Mouse (Mus musculus): ENCODE data around the gene Themis2. TPM values are rescaled to one million over a fixed set of nuclear protein-coding genes. Genes with fewer than 3 reads are reported as not detected.

Themis2 gene
- polyA plus RNA-seq (2012; ENCODE audit: low replicate concordance): 98.8 and 232 TPM in 2 replicates

DNA sequence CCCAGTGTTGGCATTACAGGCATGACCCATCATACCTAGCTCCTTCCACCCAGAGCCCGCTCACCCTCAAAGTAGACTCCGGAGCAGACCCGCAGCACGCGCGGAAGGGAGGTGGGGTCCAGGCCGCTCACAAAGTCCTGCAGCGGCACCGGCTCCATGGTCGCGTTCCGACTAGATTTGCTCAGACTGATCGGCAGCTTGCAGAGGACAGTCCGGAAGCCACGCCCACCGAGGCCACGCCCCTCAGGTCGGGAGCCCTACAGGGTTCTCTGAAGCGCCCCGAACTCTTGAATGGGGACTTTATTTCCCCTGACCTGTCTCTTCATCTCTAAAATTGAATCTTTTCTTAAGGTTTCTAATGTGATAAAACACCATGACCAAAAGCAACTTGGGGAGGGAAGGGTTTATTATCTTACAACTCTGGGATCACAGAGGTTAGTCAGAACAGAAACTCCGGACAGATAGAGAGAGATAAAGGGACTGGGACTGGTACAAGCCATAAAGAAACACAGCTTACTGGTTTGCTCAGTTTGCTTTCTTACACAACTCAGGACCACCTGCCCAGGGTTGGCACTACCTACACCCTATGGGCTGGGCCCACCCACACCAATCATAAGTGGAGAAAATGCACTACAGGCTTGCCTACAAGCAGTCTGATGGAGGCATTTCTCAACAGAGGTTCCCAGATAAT lies at the start of gene Themis2:
Gene Themis2 (minus strand): TSS at position 192 of the 691 bp plus-strand sequence.

DNA sequence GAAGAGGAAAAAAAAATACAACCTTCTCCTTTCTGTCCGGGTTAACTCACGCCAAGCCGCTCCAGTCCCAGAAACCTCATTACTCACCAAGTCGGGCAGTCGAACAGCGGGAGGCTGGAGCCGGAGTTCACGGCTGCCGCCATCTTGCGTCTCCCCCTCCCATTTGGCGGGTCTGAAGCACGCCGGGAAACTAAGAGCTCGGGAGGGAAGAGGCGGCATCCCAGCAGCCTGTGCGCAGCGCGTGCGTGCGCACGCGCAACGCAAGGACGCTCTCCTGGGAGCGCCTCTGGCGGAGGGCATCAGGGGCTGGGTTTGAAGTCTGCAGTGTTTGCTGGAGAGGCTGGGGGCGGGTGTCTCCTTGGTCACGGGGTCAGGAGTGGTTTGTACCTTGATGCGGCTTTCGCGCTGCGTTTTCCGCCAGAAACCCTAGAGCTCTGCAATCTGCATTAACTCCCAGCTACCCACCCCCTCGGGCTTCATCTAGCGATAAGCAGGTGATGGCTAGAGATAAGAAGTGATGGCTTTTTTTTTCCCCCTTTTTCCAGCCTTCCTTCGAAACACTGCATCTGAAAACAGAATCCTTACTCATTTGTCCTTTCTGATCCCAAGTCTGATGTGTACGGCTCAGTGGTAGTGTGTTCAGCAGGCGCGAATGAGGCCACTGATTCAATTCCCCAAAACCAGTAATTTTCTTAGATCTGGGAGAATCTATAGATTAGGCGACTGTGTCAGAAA lies 47.0 kb upstream of the Themis2 start, which contains the start of gene Ppp1r8:
Gene Ppp1r8 (minus strand): TSS at position 200 of the 735 bp plus-strand sequence.

DNA sequence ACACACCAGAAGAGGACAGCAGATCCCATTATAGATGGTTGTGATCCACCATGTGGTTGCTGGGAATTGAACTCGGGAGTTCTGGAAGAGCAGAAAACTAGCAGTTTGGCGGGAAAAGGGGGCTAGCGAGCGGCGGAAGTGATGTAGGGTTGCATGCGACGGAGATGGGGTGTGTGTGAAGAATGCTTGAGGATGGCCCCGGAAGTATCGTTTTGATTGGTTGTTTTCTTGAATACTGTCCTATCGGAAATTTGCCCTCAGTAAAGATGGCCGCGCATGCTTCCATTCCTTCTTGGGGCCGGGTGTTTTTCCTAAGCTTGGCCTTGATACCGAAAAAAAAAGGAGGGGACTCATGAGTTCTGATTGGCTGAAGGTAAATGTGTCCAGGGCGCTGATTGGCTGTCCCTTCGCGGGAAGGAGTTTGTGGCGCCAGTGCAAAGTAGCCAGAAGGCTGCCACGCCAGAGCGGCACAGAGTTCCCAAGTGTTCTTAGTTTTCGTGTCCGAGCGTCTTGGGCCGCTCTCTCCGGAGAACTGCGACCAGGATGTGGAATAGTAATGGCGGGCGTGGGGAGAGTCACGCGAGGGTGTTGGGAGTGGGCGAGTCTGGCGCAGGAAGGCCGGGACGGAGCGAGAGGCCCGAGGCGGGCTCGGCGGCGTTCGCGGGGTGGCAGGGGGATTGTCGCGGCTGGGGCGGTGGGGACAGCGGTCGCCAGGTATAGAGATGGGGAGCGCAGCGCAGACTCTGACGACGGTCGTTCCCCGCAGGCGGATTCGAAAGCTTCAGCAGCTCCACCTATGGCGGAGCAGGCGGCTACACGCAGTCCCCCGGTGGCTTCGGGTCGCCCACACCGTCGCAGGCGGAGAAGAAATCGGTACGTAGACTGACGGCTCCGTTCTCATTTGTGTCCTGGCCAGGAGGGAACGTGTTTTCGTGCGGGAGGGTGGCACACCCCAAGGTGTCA lies 28.0 kb downstream of the Themis2 start, which contains the start of gene Rpa2:
Gene Rpa2 (plus strand): TSS at position 419 of the 963 bp plus-strand sequence.

DNA sequence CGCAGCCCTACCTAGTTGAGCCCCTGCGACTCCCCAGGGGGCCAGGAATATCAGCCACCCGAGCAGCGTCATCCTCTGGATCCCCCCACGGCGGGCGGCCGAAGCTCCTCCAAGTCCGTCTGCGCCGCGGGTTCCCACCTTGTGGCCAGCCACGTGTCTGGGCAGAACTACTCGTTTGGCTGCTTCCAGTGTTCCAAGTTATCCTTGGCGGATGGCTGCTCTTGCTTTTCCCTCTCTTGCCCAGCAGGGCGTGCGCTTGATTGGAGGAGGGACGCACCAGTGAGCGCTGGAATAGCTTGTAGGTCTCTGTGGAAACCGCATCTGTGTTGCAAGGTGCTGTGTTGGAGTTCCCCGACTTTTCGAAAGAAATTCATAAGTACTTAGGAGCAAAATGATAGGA lies 39.2 kb downstream of the Themis2 start, which contains the start of gene Smpdl3b:
Gene Smpdl3b (minus strand): TSS at position 279 of the 400 bp plus-strand sequence.

DNA sequence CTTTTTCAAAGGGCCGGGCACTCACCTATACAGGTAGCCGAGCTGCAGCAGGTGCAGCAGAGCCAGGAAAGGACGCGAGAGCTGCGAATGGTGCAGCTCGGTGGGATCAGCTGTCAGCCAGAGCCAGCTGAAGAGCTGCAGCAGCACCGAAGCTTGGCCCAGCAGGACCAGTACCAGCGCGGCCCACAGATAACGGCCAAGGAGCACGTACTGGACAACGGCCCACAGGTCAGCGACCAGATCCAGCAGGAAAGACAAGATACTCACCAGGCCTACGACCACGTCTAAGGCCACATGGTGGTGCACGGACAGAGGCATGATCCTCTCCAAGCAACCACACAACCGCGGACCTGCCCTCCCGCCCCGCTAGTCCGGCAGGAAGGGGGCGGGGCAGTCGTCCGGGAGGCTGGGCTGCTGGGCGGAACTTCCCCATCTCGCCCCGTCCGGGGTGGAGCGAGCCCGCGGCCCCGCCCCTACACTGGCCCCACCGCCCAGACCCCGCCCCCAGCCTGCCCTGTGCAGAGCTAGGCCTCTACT lies 64.0 kb downstream of the Themis2 start, which contains the start of gene Xkr8:
Gene Xkr8 (minus strand): TSS at position 399 of the 537 bp plus-strand sequence.

Other genes with a start within 250 kb of the Themis2 start
- 3.8 and 6.1 TPM in 2 replicates for gene Ptafr, start 232.3 kb downstream of the Themis2 start, polyA plus RNA-seq (2012; ENCODE audit: low replicate concordance)
- 4.0 and 4.3 TPM in 2 replicates for gene Eya3, start 157.4 kb downstream of the Themis2 start, polyA plus RNA-seq (2012; ENCODE audit: low replicate concordance)
- 0.53 and 0.90 TPM in 2 replicates for gene Xkr8, start 63.8 kb downstream of the Themis2 start, polyA plus RNA-seq (2012; ENCODE audit: low replicate concordance)
- gene Smpdl3b, start 39.1 kb downstream of the Themis2 start, polyA plus RNA-seq (2012; ENCODE audit: low replicate concordance): 2.0 and 7.2 TPM in 2 replicates
- 11.9 and 27.3 TPM in 2 replicates for gene Rpa2, start 28.1 kb downstream of the Themis2 start, polyA plus RNA-seq (2012; ENCODE audit: low replicate concordance)
- gene Ppp1r8, start 46.8 kb upstream of the Themis2 start, polyA plus RNA-seq (2012; ENCODE audit: low replicate concordance): 14.9 and 31.2 TPM in 2 replicates
- gene Stx12, start 88.1 kb upstream of the Themis2 start, polyA plus RNA-seq (2012; ENCODE audit: low replicate concordance): 6.6 and 9.4 TPM in 2 replicates
- 3.5 and 16.4 TPM in 2 replicates for gene Fam76a, start 126.2 kb upstream of the Themis2 start, polyA plus RNA-seq (2012; ENCODE audit: low replicate concordance)
- gene Fgr, start 177.7 kb upstream of the Themis2 start, polyA plus RNA-seq (2012; ENCODE audit: low replicate concordance): 30.6 and 44.0 TPM in 2 replicates
- 92.9 and 191 TPM in 2 replicates for gene Ahdc1, start 214.9 kb upstream of the Themis2 start, polyA plus RNA-seq (2012; ENCODE audit: low replicate concordance)

Data from hematopoietic multipotent progenitor cell, adult 10-12 weeks (in vitro differentiated cells).